Mouse (Mus musculus): ENCODE data around the gene Actr6. TPM values are rescaled to one million over a fixed set of nuclear protein-coding genes. Genes with fewer than 3 reads are reported as not detected.

Actr6 gene
- total and polyA plus RNA-seq, 3 experiments, result 11.7 to 48.4 (median 18.0) TPM

DNA sequence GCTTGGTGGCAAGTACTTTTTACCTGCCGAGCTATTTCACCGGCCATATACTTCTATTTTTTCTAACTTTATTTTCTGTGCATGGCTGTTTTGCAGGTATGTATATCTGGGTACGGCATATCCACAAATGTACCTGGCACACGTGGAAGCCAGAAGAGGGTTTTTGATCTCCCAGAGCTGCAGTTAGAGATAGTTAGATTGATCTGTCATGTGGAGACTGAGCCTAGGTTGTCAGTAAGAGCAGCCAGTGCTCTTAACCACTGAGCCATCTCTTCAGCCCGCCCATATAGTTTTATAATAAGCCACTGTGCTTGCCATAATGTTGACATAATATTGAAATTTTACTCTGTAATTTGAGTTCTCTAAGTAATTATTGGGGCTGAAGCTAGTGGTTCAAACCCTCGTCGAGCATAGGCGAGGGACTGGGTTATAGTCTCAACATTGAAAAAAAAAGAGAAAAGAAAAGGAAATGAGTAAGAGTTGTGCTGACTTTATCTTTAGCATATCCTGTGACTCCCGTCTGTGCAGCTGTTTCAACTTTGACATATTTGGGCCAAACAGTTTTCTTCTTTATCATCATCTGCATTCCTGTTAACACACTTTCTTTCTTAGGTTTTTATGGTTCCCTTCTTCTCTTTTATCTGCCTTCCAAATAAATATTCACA lies 32.5 kb upstream of the Actr6 start:
- Histone ChIP-seq H3K4me1 (ENCODE audit: control insufficient read depth in 1 of 2, insufficient read depth in 2 of 2) (peaks cover 0 to 27% of the 10 kb centered on the region in 2 experiments; a peak in 2 of 4 replicates), H3K4me2 (ENCODE audit: insufficient read depth, low read depth, poor library complexity, severe bottlenecking) (no peak overlapping the region), H3K9ac (ENCODE audit: insufficient read depth, low read depth) (no peak overlapping the region), H3K79me2 (replicated peaks; ENCODE audit: control insufficient read depth, extremely low read depth, insufficient read depth, poor library complexity, severe bottlenecking) (peaks cover 7% of the 10 kb centered on the region), H3K27me3 (replicated peaks) (no peaks in the 10 kb centered on the region), H3K27ac (ENCODE audit: insufficient read depth, low read depth) (no peak overlapping the region), H3K4me3 (replicated peaks in 1 of 3; ENCODE audit: low read depth in 2 of 3, low read length in 2 of 3, poor library complexity in 1 of 3) (no peak overlapping the region), H3K36me3 (replicated peaks in 1 of 2; ENCODE audit: control insufficient read depth in 1 of 2, insufficient read depth in 1 of 2, low read length in 1 of 2) (peaks cover 0 to 9% of the 10 kb centered on the region in 2 experiments), H3K9me3 (replicated peaks; ENCODE audit: low read length) (no peaks in the 10 kb centered on the region)
- no peak for DNase-seq (ENCODE audit: extremely low read depth)
- no peak for TF ChIP-seq ZC3H11A (IDR thresholded peaks at IDR 0.05; ENCODE audit: low read depth, low read length)
- no peak for TF ChIP-seq ELF1 (IDR thresholded peaks at IDR 0.05; ENCODE audit: low read depth, low read length)
- no peak for TF ChIP-seq GABPA (IDR thresholded peaks at IDR 0.05; ENCODE audit: insufficient replicate concordance, low read depth, low read length)
- TF ChIP-seq CHD1 (IDR thresholded peaks at IDR 0.05; ENCODE audit: low read depth, low read length), result no peak
- no peak for TF ChIP-seq MEF2A (IDR thresholded peaks at IDR 0.05; ENCODE audit: borderline replicate concordance, low read depth, low read length)
- TF ChIP-seq HCFC1 (IDR thresholded peaks at IDR 0.05; ENCODE audit: low read depth, low read length), result no peak
- no peak for TF ChIP-seq BHLHE40 (IDR thresholded peaks at IDR 0.05; ENCODE audit: low read depth, low read length)
- TF ChIP-seq EP300 (IDR thresholded peaks at IDR 0.05; ENCODE audit: low read length), result no peak
- no peak for TF ChIP-seq JUND (conservative IDR thresholded peaks at IDR 0.05; ENCODE audit: low read depth, low read length)
- TF ChIP-seq CTCF (conservative IDR thresholded peaks at IDR 0.05 in 1 of 2, IDR thresholded peaks at IDR 0.05 in 1 of 2; ENCODE audit: low read depth in 2 of 2, low read length in 2 of 2), result no peak
- no peak for TF ChIP-seq MAX (IDR thresholded peaks at IDR 0.05; ENCODE audit: low read length)
- TF ChIP-seq PAX5 (IDR thresholded peaks at IDR 0.05; ENCODE audit: low read length), result no peak
- no peak for TF ChIP-seq ETS1 (conservative IDR thresholded peaks at IDR 0.05; ENCODE audit: low read depth, low read length)
- no peak for TF ChIP-seq SMC3 (IDR thresholded peaks at IDR 0.05; ENCODE audit: low read depth, low read length)
- TF ChIP-seq USF2 (conservative IDR thresholded peaks at IDR 0.05; ENCODE audit: low read depth, low read length), result no peak
- TF ChIP-seq UBTF (IDR thresholded peaks at IDR 0.05; ENCODE audit: low read depth, low read length), result no peak
- TF ChIP-seq NELFE (IDR thresholded peaks at IDR 0.05; ENCODE audit: low read depth, low read length), result no peak
- no peak for TF ChIP-seq ZKSCAN1 (IDR thresholded peaks at IDR 0.05; ENCODE audit: borderline replicate concordance, low read depth, low read length)
- no peak for TF ChIP-seq ZMIZ1 (IDR thresholded peaks at IDR 0.05; ENCODE audit: low read depth, low read length)
- in situ Hi-C loops (cut with MboI; ENCODE audit: low pct_ligation_motif_present, low pct_unique_long_range_greater_than_20kb, low sequenced_read_pairs), result no loop called here
- dilution Hi-C loops (cut with MboI; ENCODE audit: extremely low pct_ligation_motif_present, extremely low pct_unique_long_range_greater_than_20kb, low sequenced_read_pairs), result no loop called here

GRCm38 (mm10) chr10:89760772-89761171 lies 28.7 kb upstream of the Actr6 start:
- TF ChIP-seq ZNF384 (IDR thresholded peaks at IDR 0.05; ENCODE audit: low read depth, low read length) (no peak), CHD1 (IDR thresholded peaks at IDR 0.05; ENCODE audit: low read depth, low read length) (no peak), E2F4 (IDR thresholded peaks at IDR 0.05; ENCODE audit: insufficient replicate concordance, low read depth, low read length) (no peak), MAFK (IDR thresholded peaks at IDR 0.05; ENCODE audit: insufficient replicate concordance, low read length) (no peak), TCF12 (IDR thresholded peaks at IDR 0.05; ENCODE audit: low read depth, low read length) (no peak), RAD21 (IDR thresholded peaks at IDR 0.05; ENCODE audit: low read depth, low read length) (no peak), JUN (IDR thresholded peaks at IDR 0.05; ENCODE audit: insufficient read depth, low read depth, low read length) (no peak), IRF4 (IDR thresholded peaks at IDR 0.05; ENCODE audit: low read depth, low read length) (no peak), USF1 (IDR thresholded peaks at IDR 0.05; ENCODE audit: low read depth, low read length) (no peak), MAX (IDR thresholded peaks at IDR 0.05; ENCODE audit: low read length) (no peak), USF2 (conservative IDR thresholded peaks at IDR 0.05; ENCODE audit: low read depth, low read length) (no peak), POLR2A (IDR thresholded peaks at IDR 0.05; ENCODE audit: low read depth, low read length) (no peak), MAZ (IDR thresholded peaks at IDR 0.05; ENCODE audit: low read depth, low read length) (no peak), ELF1 (IDR thresholded peaks at IDR 0.05; ENCODE audit: low read depth, low read length) (no peak), CHD2 (IDR thresholded peaks at IDR 0.05; ENCODE audit: low read length) (no peak), ZC3H11A (IDR thresholded peaks at IDR 0.05; ENCODE audit: low read depth, low read length) (no peak), MYC (IDR thresholded peaks at IDR 0.05; ENCODE audit: low read depth, low read length) (no peak), SIN3A (IDR thresholded peaks at IDR 0.05; ENCODE audit: low read length) (no peak), JUND (conservative IDR thresholded peaks at IDR 0.05; ENCODE audit: low read depth, low read length) (no peak), PAX5 (IDR thresholded peaks at IDR 0.05; ENCODE audit: low read length) (no peak)
- H3K4me3 ChIP-seq (replicated peaks in 1 of 3; ENCODE audit: low read depth in 2 of 3, low read length in 2 of 3, poor library complexity in 1 of 3), result no peak overlapping the region
- in situ Hi-C loops (cut with MboI; ENCODE audit: low pct_ligation_motif_present, low pct_unique_long_range_greater_than_20kb, low sequenced_read_pairs), result no loop called here
- no peaks in the 10 kb centered on the region for H3K9me3 ChIP-seq (replicated peaks; ENCODE audit: low read length)
- H3K36me3 ChIP-seq (replicated peaks in 1 of 2; ENCODE audit: control insufficient read depth in 1 of 2, insufficient read depth in 1 of 2, low read length in 1 of 2), result peaks cover 0 to 26% of the 10 kb centered on the region in 2 experiments
- no peaks in the 10 kb centered on the region for H3K27me3 ChIP-seq (replicated peaks)
- H3K79me2 ChIP-seq (replicated peaks; ENCODE audit: control insufficient read depth, extremely low read depth, insufficient read depth, poor library complexity, severe bottlenecking), result peaks cover 7% of the 10 kb centered on the region
- no peak overlapping the region for H3K27ac ChIP-seq (ENCODE audit: insufficient read depth, low read depth)
- H3K9ac ChIP-seq (ENCODE audit: insufficient read depth, low read depth), result no peak overlapping the region
- DNase-seq (ENCODE audit: extremely low read depth), result no peak
- dilution Hi-C loops (cut with MboI; ENCODE audit: extremely low pct_ligation_motif_present, extremely low pct_unique_long_range_greater_than_20kb, low sequenced_read_pairs), result no loop called here
- H3K4me2 ChIP-seq (ENCODE audit: insufficient read depth, low read depth, poor library complexity, severe bottlenecking), result no peak overlapping the region
- peaks cover 0 to 24% of the 10 kb centered on the region in 2 experiments; a peak in 2 of 4 replicates for H3K4me1 ChIP-seq (ENCODE audit: control insufficient read depth in 1 of 2, insufficient read depth in 2 of 2)
